Mouse (Mus musculus) embryonic facial prominence, embryonic 10.5 days (tissue): ENCODE data around the gene Taf6l. TPM values are rescaled to one million over a fixed set of nuclear protein-coding genes. Genes with fewer than 3 reads are reported as not detected.
A peak's percentile ranks its signal among the peaks of the same experiment; 100 is the strongest.

ENCODE experiments used
- DNase-seq: peaks from one replicate; pipeline ENCODE4 v3.0.0-alpha.2; 2017; ENCODE audit warnings: low spot score
- H3K27ac ChIP-seq: fragments of 300-500 bp; sonication (generic); replicated peaks from 2 replicates; pipeline ENCODE4 v1.5.1; 2016; ENCODE audit warnings: mild to moderate bottlenecking
- H3K27me3 ChIP-seq: fragments of 300-500 bp; sonication (generic); replicated peaks from 2 replicates; pipeline ENCODE4 v1.6.1; 2016; ENCODE audit warnings: low read depth, mild to moderate bottlenecking; ENCODE audit not compliant: poor library complexity, severe bottlenecking
- H3K36me3 ChIP-seq: fragments of 300-500 bp; sonication (generic); replicated peaks from 2 replicates; pipeline ENCODE4 v1.6.1; 2016; ENCODE audit warnings: mild to moderate bottlenecking, moderate library complexity
- H3K4me1 ChIP-seq: fragments of 300-500 bp; sonication (generic); 2 replicates; pipeline ENCODE4 v1.6.1; 2016
- H3K4me3 ChIP-seq: fragments of 300-500 bp; sonication (generic); 2 replicates; pipeline ENCODE4 v1.5.1; 2016; ENCODE audit warnings: mild to moderate bottlenecking, moderate library complexity
- H3K9me3 ChIP-seq: fragments of 300-500 bp; sonication (generic); 2 replicates; pipeline ENCODE4 v1.6.1; 2016; ENCODE audit warnings: mild to moderate bottlenecking
- WGBS: fragments of 180-500 bp; shearing (Covaris S2); methylation state at CpG from one replicate; pipeline ENCODE4 v1.1.7; 2016; 5-methylcytosine and 5-hydroxymethylcytosine counted together
- polyA plus RNA-seq: library from polyadenylated mRNA; unstranded; fragments of >200 nt; fragmentation: Nextera tagmentation; extraction: Ambion mirVana; gene quantifications from 2 replicates; pipeline ENCODE4 v1.2.1, GENCODE M21; 2016

Taf6l gene
- polyA plus RNA-seq, 1 experiment from 2014 or later = 46.3 TPM

DNA sequence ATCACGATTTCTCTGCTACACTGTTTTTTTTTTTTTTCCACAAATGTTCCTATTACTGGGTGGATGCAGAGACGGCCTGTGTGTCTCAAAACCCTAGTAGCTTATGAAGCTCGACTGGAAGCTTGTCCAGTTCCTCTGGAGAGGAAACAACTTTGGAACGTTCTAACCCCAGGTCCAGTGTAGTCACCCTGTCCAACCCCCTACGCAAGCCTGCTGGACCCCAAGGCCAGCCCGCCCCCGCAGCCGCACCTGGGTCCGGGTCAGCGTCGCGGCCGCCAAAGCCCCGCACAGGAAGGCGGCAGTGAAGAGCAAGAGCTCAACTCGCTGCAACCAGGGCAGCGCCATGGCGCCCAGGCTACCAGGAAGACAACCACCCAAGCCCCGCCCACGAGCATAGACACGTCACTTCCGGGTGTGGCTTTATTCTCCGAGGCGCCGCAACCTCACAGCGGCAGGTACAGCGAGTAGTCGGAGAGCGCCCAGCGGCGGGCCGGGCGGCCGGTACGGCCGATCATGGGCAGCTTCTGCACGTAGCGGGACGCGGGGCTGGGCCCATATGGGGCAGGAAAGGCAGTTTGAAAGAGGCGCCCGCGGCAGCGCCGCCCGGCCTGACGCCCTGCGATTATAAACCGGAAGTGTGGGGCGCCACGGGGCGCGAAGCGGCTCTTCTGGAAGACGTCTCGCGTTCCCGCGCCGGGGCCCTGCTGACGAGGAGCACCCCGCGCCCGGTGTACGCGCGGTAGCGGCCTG, 12.0 kb downstream of the Taf6l start, which contains the start of gene Tmem179b:
TSS of gene Tmem179b (minus strand) at position 382 of the 750 bp plus-strand sequence.
- peaks cover 64% of the 10 kb centered on the region for H3K36me3 ChIP-seq
- peak within 1 kb of the TSS; percentile 83 for H3K4me3 ChIP-seq
- WGBS = under 1% methylated on average over 68 of the region's 68 CpGs
- H3K4me1 ChIP-seq = peaks cover 46% of the 10 kb centered on the region
- H3K27ac ChIP-seq = peak within 1 kb of the TSS; percentile 97
- DNase-seq = peak; percentile 96
- no peaks in the 10 kb centered on the region for H3K27me3 ChIP-seq
- no peaks in the 10 kb centered on the region for H3K9me3 ChIP-seq

GRCm38 (mm10) chr19:8773409-8773808, 12.8 kb downstream of the Taf6l start:
- WGBS = 62% methylated on average over 6 of the region's 6 CpGs
- H3K4me1 ChIP-seq = peaks cover 46% of the 10 kb centered on the region
- peak; percentile 11 for DNase-seq
- H3K9me3 ChIP-seq = no peaks in the 10 kb centered on the region
- peaks cover 64% of the 10 kb centered on the region for H3K36me3 ChIP-seq
- H3K27ac ChIP-seq = peak overlapping the region; percentile 97
- no peaks in the 10 kb centered on the region for H3K27me3 ChIP-seq
- peak overlapping the region; percentile 83 for H3K4me3 ChIP-seq

- peaks cover 46% of the 10 kb centered on the region for H3K4me1 ChIP-seq
- H3K9me3 ChIP-seq = no peaks in the 10 kb centered on the region
- no peak for DNase-seq
- H3K36me3 ChIP-seq = peaks cover 64% of the 10 kb centered on the region
- no peaks in the 10 kb centered on the region for H3K27me3 ChIP-seq
- H3K27ac ChIP-seq = peak overlapping the region; percentile 97
- peak overlapping the region; percentile 83 for H3K4me3 ChIP-seq
- 83% methylated on average over 5 of the region's 5 CpGs for WGBS
These were observed 13.2 kb downstream of the Taf6l start for GRCm38 (mm10) chr19:8772996-8773395.

GRCm38 (mm10) chr19:8770567-8771270, 15.5 kb downstream of the Taf6l start, which contains the start of gene Tmem223:
Gene Tmem223, plus strand, starts transcription at chr19:8770996.
- Histone ChIP-seq H3K36me3 (peaks cover 75% of the 10 kb centered on the region), H3K4me3 (peak within 1 kb of the TSS; percentile 83), H3K27me3 (no peaks in the 10 kb centered on the region), H3K27ac (peak within 1 kb of the TSS; percentile 97), H3K9me3 (peaks cover 2% of the 10 kb centered on the region; the same call in 1 of the 2 replicates), H3K4me1 (peaks cover 38% of the 10 kb centered on the region)
- WGBS = 20% methylated on average over 29 of the region's 29 CpGs
- DNase-seq = peak; percentile 86

DNA sequence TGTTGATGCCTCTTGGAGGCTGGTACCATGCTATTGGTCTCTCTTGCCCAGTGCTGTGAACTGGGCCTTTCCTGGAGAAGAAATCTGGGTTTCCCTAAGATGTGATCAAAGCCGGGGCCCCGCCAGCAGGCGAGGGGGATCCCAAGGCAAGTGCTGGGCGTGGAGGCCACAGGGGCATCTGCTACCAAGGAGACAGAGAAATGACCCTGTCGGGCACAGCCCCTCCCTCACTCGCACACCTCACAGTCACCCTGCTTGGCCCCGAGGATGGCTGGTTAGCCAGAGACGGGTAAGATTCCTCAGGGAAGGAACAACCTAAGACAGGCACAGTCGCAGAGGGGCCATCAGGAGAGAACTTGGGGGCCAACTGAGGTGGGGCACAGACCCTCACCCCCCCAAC, 20.7 kb downstream of the Taf6l start:
- no peak for DNase-seq
- 96% methylated on average over 9 of the region's 9 CpGs for WGBS
- Histone ChIP-seq H3K36me3 (peaks cover 100% of the 10 kb centered on the region), H3K4me3 (no peak overlapping the region), H3K27ac (no peak overlapping the region), H3K27me3 (no peaks in the 10 kb centered on the region), H3K4me1 (peaks cover 4% of the 10 kb centered on the region), H3K9me3 (peaks cover 12% of the 10 kb centered on the region)

DNA sequence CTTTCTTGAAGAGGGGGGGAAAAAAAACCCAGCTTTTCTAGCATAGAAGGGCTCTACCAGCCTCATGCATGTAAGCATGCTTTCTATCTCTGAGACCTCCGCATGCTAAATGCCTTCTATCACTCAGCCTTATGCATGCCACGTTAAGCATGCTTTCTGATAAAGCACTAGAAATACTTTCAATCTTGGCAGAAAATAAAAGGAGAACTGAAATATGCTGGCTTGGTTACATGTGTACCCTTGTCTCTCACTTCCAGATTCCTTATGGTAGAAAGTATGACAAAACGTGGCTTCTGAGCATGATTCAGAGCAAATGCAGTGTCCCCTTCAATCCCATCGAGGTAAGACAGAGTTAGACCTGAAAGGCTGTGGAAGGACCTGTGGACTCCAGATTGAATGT, 22.9 kb downstream of the Taf6l start:
- H3K4me1 ChIP-seq = peaks cover 7% of the 10 kb centered on the region
- H3K4me3 ChIP-seq = no peak overlapping the region
- H3K27ac ChIP-seq = no peak overlapping the region
- H3K9me3 ChIP-seq = peaks cover 12% of the 10 kb centered on the region
- no peak for DNase-seq
- WGBS = 93% methylated on average over 4 of the region's 4 CpGs
- peaks cover 85% of the 10 kb centered on the region for H3K36me3 ChIP-seq
- H3K27me3 ChIP-seq = no peaks in the 10 kb centered on the region

- Histone ChIP-seq H3K27ac (no peak overlapping the region), H3K27me3 (no peaks in the 10 kb centered on the region), H3K9me3 (peaks cover 11% of the 10 kb centered on the region), H3K36me3 (peaks cover 62% of the 10 kb centered on the region), H3K4me3 (peak overlapping the region; percentile 5; the same call in 1 of the 2 replicates), H3K4me1 (peaks cover 18% of the 10 kb centered on the region)
- WGBS = 92% methylated on average over 2 of the region's 2 CpGs
- no peak for DNase-seq
These were observed 25.5 kb downstream of the Taf6l start for GRCm38 (mm10) chr19:8760757-8761156.

DNA sequence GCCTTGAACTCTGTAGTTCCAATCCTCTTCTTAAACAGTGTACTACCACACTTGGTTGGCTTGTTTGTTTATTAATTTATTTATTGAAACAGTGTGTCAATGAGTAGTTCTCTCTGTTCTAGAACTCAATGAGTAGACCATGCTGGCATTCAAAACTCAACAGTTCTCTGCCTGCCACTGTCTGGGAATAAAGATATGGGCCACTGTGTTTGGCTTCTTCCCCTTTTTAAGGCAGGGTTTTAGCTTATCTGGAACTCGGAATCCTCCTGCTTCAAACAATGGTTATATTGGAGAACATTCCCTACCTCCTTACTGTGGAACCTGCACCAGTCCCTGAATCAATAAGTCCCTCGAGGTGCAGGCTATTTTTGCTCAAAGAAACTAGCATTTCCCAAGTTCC, 27.3 kb downstream of the Taf6l start:
- Histone ChIP-seq H3K36me3 (peaks cover 62% of the 10 kb centered on the region), H3K27me3 (no peaks in the 10 kb centered on the region), H3K27ac (no peak overlapping the region), H3K9me3 (no peaks in the 10 kb centered on the region), H3K4me1 (peaks cover 21% of the 10 kb centered on the region), H3K4me3 (peak overlapping the region; percentile 100; the same call in 1 of the 2 replicates)
- no peak for DNase-seq
- 90% methylated on average over 2 of the region's 2 CpGs for WGBS

GRCm38 (mm10) chr19:8757471-8757998, 28.7 kb downstream of the Taf6l start:
- H3K4me1 ChIP-seq = peaks cover 21% of the 10 kb centered on the region
- DNase-seq = no peak
- H3K36me3 ChIP-seq = peaks cover 62% of the 10 kb centered on the region
- WGBS = 10% methylated on average over 14 of the region's 14 CpGs
- peak overlapping the region; percentile 100 for H3K4me3 ChIP-seq
- no peaks in the 10 kb centered on the region for H3K9me3 ChIP-seq
- H3K27me3 ChIP-seq = no peaks in the 10 kb centered on the region
- peak overlapping the region; percentile 95 for H3K27ac ChIP-seq

DNA sequence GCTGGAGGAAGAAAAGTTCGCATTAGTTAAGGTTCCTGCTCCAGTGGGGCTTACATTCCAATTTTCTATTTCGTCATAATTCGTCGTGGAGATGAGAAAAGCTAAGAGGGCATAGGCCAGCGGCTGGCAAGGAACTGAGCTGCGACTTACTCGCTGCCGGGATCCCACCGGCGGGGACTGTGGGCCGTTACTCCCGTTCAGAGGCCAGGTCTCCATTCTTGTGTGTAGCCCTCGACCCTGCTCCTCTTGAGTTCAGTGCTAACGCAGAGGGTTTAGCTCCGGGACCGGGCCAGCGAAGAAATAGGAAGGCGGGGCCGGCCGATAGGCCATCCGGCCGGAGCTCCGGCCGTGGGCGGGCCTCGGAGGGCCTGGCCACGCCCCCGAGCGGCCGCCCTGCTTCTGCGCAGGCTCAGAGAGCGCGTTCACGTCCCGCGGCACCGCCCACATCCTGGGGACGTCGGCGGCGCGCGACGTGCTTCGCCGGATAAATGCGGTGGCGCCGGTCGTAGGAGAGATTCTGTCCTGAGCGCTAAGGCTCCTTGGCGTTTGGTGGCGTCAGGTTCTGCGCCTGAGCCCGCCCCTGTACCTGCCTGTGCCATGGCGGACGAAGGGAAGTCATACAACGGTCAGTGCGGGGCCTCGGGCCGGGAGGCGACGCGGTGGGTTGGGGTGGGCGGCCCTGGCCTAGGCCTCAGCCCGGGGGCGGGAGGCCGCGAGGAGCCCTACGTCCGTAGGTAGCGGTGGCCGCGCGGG, 29.4 kb downstream of the Taf6l start, which contains the start of gene Nxf1:
TSS of gene Nxf1 (plus strand) at position 439 of the 753 bp plus-strand sequence.
- Histone ChIP-seq H3K4me3 (peak within 1 kb of the TSS; percentile 100), H3K27ac (peak within 1 kb of the TSS; percentile 95), H3K36me3 (peaks cover 62% of the 10 kb centered on the region), H3K27me3 (no peaks in the 10 kb centered on the region), H3K4me1 (peaks cover 21% of the 10 kb centered on the region), H3K9me3 (no peaks in the 10 kb centered on the region)
- peak; percentile 96 for DNase-seq
- WGBS = under 1% methylated on average over 75 of the region's 75 CpGs

GRCm38 (mm10) chr19:8755652-8756051, 30.6 kb downstream of the Taf6l start:
- peak overlapping the region; percentile 100 for H3K4me3 ChIP-seq
- H3K27me3 ChIP-seq = no peaks in the 10 kb centered on the region
- 91% methylated on average over 3 of the region's 3 CpGs for WGBS
- H3K9me3 ChIP-seq = no peaks in the 10 kb centered on the region
- H3K4me1 ChIP-seq = peaks cover 21% of the 10 kb centered on the region
- no peak for DNase-seq
- no peak overlapping the region for H3K27ac ChIP-seq
- peaks cover 61% of the 10 kb centered on the region for H3K36me3 ChIP-seq

DNA sequence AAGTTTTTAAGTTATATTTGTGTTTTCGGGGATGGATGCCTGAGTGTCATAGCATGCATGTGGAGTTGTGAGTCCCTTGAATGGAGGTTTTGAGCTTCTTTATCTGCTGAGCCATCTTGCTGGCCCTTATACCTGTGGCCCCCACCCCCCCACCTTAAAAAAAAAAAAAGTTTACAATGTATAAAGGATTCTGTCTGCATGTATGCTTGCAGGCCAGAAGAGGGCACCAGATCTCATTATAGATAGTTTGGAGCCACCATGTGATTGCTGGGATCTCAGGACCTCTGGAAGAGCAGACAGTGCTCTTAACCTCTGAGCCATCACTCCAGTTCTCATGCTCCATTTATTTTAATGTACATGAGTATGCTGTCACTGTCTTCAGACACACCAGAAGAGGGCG, 38.8 kb downstream of the Taf6l start:
- peaks cover 97% of the 10 kb centered on the region for H3K36me3 ChIP-seq
- H3K27ac ChIP-seq = no peak overlapping the region
- no peaks in the 10 kb centered on the region for H3K9me3 ChIP-seq
- H3K27me3 ChIP-seq = no peaks in the 10 kb centered on the region
- H3K4me3 ChIP-seq = no peak overlapping the region
- H3K4me1 ChIP-seq = peaks cover 8% of the 10 kb centered on the region
- 65% methylated on average over 2 of the region's 2 CpGs for WGBS
- no peak for DNase-seq
